18 mouse cellular contexts compared by ENCODE assay signal in genomic region chr3:86602284-86602683, GRCm38 (mm10). TPM values are rescaled to one million over a fixed set of nuclear protein-coding genes. Genes with fewer than 3 reads are reported as not detected.
DNase-seq lines count a peak whose midpoint lies in the region; ATAC-seq and TF ChIP-seq lines count a peak whose summit lies in the region.
"Had no signal": no experiment of that assay in that cellular context is flagged by ENCODE, and none has a peak within 500 bp of the region (broad histone marks: within the 10 kb centered on the region; RNA-seq: fewer than 3 reads in every experiment).

No protein-coding gene starts in this region.

- no peak overlapping the region for H3K4me3 ChIP-seq in embryonic facial prominence, embryonic 14.5 days (ENCODE audit: low read depth, low read length)
- H3K4me3 ChIP-seq in hindbrain, embryonic 14.5 days (replicated peaks; ENCODE audit: low read length): no peak overlapping the region
- H3K4me3 ChIP-seq in midbrain, embryonic 14.5 days (replicated peaks; ENCODE audit: low read depth, low read length): no peak overlapping the region
- H3K4me3 ChIP-seq in lung, adult 2 months (replicated peaks; ENCODE audit: extremely low read depth, low read depth, low read length): no peak overlapping the region
- H3K4me3 ChIP-seq: embryonic facial prominence, embryonic 12.5 days; heart, embryonic 15.5 days; limb, embryonic 12.5 days; liver, embryonic 15.5 days had no signal

- DNase-seq in brain, adult 2 months (ENCODE audit: low read depth, low spot score): peak; percentile 7
- DNase-seq in embryonic facial prominence, embryonic 14.5 days (ENCODE audit: low spot score): peak; percentile 61
- DNase-seq in hindbrain, embryonic 14.5 days (ENCODE audit: low spot score): peak; percentile 42
- DNase-seq in midbrain, embryonic 14.5 days: peak; percentile 84
- DNase-seq in frontal cortex, adult 2 months (ENCODE audit: extremely low spot score in 1 of 2, low spot score in 1 of 2): no peak
- DNase-seq in yolk sac, embryonic 10.5 days (ENCODE audit: low spot score): no peak
- DNase-seq in lung, adult 2 months: no peak
- DNase-seq in thymus, adult 18-20 months: no peak
- DNase-seq: cerebellum, adult 8-10 months; kidney, postnatal 14 days; lung, postnatal 36 days; right cerebral cortex, postnatal 25 days had no signal

- H3K27ac ChIP-seq in embryonic facial prominence, embryonic 14.5 days (replicated peaks; ENCODE audit: low read depth, low read length): no peak overlapping the region
- H3K27ac ChIP-seq in hindbrain, embryonic 14.5 days: no peak overlapping the region
- no peak overlapping the region for H3K27ac ChIP-seq in midbrain, embryonic 14.5 days (replicated peaks; ENCODE audit: low read depth, low read length)
- H3K27ac ChIP-seq: embryonic facial prominence, embryonic 12.5 days; heart, embryonic 15.5 days; limb, embryonic 12.5 days; liver, embryonic 15.5 days had no signal

- H3K9ac ChIP-seq in embryonic facial prominence, embryonic 14.5 days (ENCODE audit: low read depth, low read length): no peak overlapping the region
- H3K9ac ChIP-seq in hindbrain, embryonic 14.5 days: no peak overlapping the region
- H3K9ac ChIP-seq in midbrain, embryonic 14.5 days (replicated peaks; ENCODE audit: low read length): no peak overlapping the region
- H3K9ac ChIP-seq: embryonic facial prominence, embryonic 12.5 days; heart, embryonic 15.5 days; limb, embryonic 12.5 days; liver, embryonic 15.5 days had no signal

- WGBS in embryonic facial prominence, embryonic 14.5 days: 60% methylated on average over 3 of the region's 3 CpGs
- 42% methylated on average over 3 of the region's 3 CpGs for WGBS in hindbrain, embryonic 14.5 days
- whole genome bisulfite sequencing in midbrain, embryonic 14.5 days: 8% methylated on average over 3 of the region's 3 CpGs
- WGBS in lung, adult 2 months: 86% methylated on average over 3 of the region's 3 CpGs

- H3K4me1 ChIP-seq in embryonic facial prominence, embryonic 14.5 days (ENCODE audit: control insufficient read depth, insufficient read depth, low read length): no peaks in the 10 kb centered on the region
- peaks cover 5% of the 10 kb centered on the region; the same call in 1 of the 2 replicates for H3K4me1 ChIP-seq in hindbrain, embryonic 14.5 days (replicated peaks; ENCODE audit: control insufficient read depth, insufficient read depth, low read length)
- H3K4me1 ChIP-seq in midbrain, embryonic 14.5 days (ENCODE audit: control insufficient read depth, insufficient read depth, low read length): 0 out of 2 replicates have a peak, but pooled peaks cover 3% of the 10 kb centered on the region
- H3K4me1 ChIP-seq in lung, adult 2 months (ENCODE audit: control insufficient read depth, insufficient read depth, low read length): no peaks in the 10 kb centered on the region
- H3K4me1 ChIP-seq: embryonic facial prominence, embryonic 12.5 days; heart, embryonic 15.5 days; limb, embryonic 12.5 days; liver, embryonic 15.5 days had no signal

- no peaks in the 10 kb centered on the region for H3K9me3 ChIP-seq in embryonic facial prominence, embryonic 14.5 days (ENCODE audit: control insufficient read depth, low read length)
- H3K9me3 ChIP-seq in hindbrain, embryonic 14.5 days (ENCODE audit: control insufficient read depth, low read length): no peaks in the 10 kb centered on the region
- no peaks in the 10 kb centered on the region for H3K9me3 ChIP-seq in midbrain, embryonic 14.5 days (ENCODE audit: control insufficient read depth, low read length)
- H3K9me3 ChIP-seq: embryonic facial prominence, embryonic 12.5 days; heart, embryonic 15.5 days; limb, embryonic 12.5 days; liver, embryonic 15.5 days had no signal

- H3K27me3 ChIP-seq in embryonic facial prominence, embryonic 14.5 days (replicated peaks; ENCODE audit: control insufficient read depth, insufficient read depth, low read length): no peaks in the 10 kb centered on the region
- no peaks in the 10 kb centered on the region for H3K27me3 ChIP-seq in hindbrain, embryonic 14.5 days (ENCODE audit: control insufficient read depth, insufficient read depth, low read length)
- no peaks in the 10 kb centered on the region for H3K27me3 ChIP-seq in midbrain, embryonic 14.5 days (ENCODE audit: control insufficient read depth, insufficient read depth, low read length)
- H3K27me3 ChIP-seq: embryonic facial prominence, embryonic 12.5 days; heart, embryonic 15.5 days; limb, embryonic 12.5 days; liver, embryonic 15.5 days had no signal

- no peak for TF ChIP-seq CTCF in lung, adult 2 months (IDR thresholded peaks at IDR 0.05; ENCODE audit: insufficient read depth, low read length)

- H3K36me3 ChIP-seq in embryonic facial prominence, embryonic 14.5 days (ENCODE audit: control insufficient read depth, insufficient read depth, low read length): no peaks in the 10 kb centered on the region
- no peaks in the 10 kb centered on the region for H3K36me3 ChIP-seq in hindbrain, embryonic 14.5 days (replicated peaks; ENCODE audit: control insufficient read depth, insufficient read depth)
- H3K36me3 ChIP-seq in midbrain, embryonic 14.5 days (ENCODE audit: control insufficient read depth, insufficient read depth, low read length): no peaks in the 10 kb centered on the region
- H3K36me3 ChIP-seq: embryonic facial prominence, embryonic 12.5 days; heart, embryonic 15.5 days; limb, embryonic 12.5 days; liver, embryonic 15.5 days had no signal

- TF ChIP-seq POLR2A in lung, adult 2 months (IDR thresholded peaks at IDR 0.05; ENCODE audit: borderline replicate concordance, extremely low read depth, low read depth, low read length): no peak

- H3K4me2 ChIP-seq in embryonic facial prominence, embryonic 14.5 days (ENCODE audit: low read depth, low read length): no peak overlapping the region
- no peak overlapping the region for H3K4me2 ChIP-seq in hindbrain, embryonic 14.5 days (replicated peaks)
- H3K4me2 ChIP-seq in midbrain, embryonic 14.5 days (ENCODE audit: low read length): no peak overlapping the region
- H3K4me2 ChIP-seq: embryonic facial prominence, embryonic 12.5 days; heart, embryonic 15.5 days; limb, embryonic 12.5 days; liver, embryonic 15.5 days had no signal

- peak; percentile 79 for ATAC-seq in embryonic facial prominence, embryonic 14.5 days (ENCODE audit: low read depth)
- peak; percentile 72; the same call in 1 of the 2 replicates for ATAC-seq in hindbrain, embryonic 14.5 days (ENCODE audit: low FRiP score)
- ATAC-seq in midbrain, embryonic 14.5 days (ENCODE audit: low FRiP score, low TSS enrichment): peak; percentile 72
- ATAC-seq: CD4-positive, CD25-positive, alpha-beta regulatory T cell, adult 4 months had no signal

RNA-seq across cellular contexts. Expression of gene Mab21l2, which starts 53.9 kb away (rescaled TPM):
- polyA plus RNA-seq in embryonic facial prominence, embryonic 14.5 days (2014; fragmentation: Nextera tagmentation; extraction: Ambion mirVana): 33.9 and 45.0 TPM in 2 replicates
- polyA plus RNA-seq in hindbrain, embryonic 14.5 days (2014; fragmentation: Nextera tagmentation; extraction: Ambion mirVana): 244 and 265 TPM in 2 replicates
- polyA plus RNA-seq in midbrain, embryonic 14.5 days (2014; fragmentation: Nextera tagmentation; extraction: Ambion mirVana): 88.5 and 106 TPM in 2 replicates
- 0.04 TPM in 2 replicates for polyA plus RNA-seq in frontal cortex, adult 2 months (2012; rRNA removed)
- polyA plus RNA-seq in lung, adult 2 months (2012; rRNA removed): 0.06 and 0.12 TPM in 2 replicates
- polyA plus RNA-seq: gonadal fat pad, adult 2 months had no signal

Comparison
In these comparisons a context has a peak if more than half of its experiments do, and no peak if none do; other contexts are left out.
1. DNase-seq: peak in brain, adult 2 months (single experiment), embryonic facial prominence, embryonic 14.5 days (single experiment), hindbrain, embryonic 14.5 days (single experiment) and midbrain, embryonic 14.5 days (single experiment); none in frontal cortex, adult 2 months (0 of 2), yolk sac, embryonic 10.5 days (single experiment), lung, adult 2 months (single experiment) and thymus, adult 18-20 months (0 of 2).
2. RNA of gene Mab21l2, which starts 53.9 kb away (polyA plus RNA-seq): 244 to 265 TPM in hindbrain, embryonic 14.5 days, 88.5 to 106 TPM in midbrain, embryonic 14.5 days and 33.9 to 45.0 TPM in embryonic facial prominence, embryonic 14.5 days; 0.06 to 0.12 TPM in lung, adult 2 months and 0.04 TPM in frontal cortex, adult 2 months; every median in the first group is over 10 times any median in the second.
3. Peak in every context shown above with its lines, with median percentiles within 50 percentile points of each other: ATAC-seq.